Mouse (Mus musculus) liver, embryonic 14.5 days (tissue): ENCODE data around the gene Kank4. TPM values are rescaled to one million over a fixed set of nuclear protein-coding genes. Genes with fewer than 3 reads are reported as not detected.

ENCODE experiments used
- ATAC-seq: fragments of 200-750 bp; cut with Nextera tagmentation; 2 replicates; pipeline ENCODE4 v1.8.0; 2017; ENCODE audit warnings: moderate number of reproducible peaks, mild to moderate bottlenecking, moderate library complexity; ENCODE audit not compliant: insufficient read depth
- DNase-seq, 3 experiments: peaks; one replicate each; pipeline ENCODE4 v3.0.0-alpha.2; 2012 to 2013; ENCODE audit warnings: low read depth in 3 of 3, low spot score in 3 of 3
- H3K27ac ChIP-seq: fragments of 300-500 bp; sonication (generic); 2 replicates; pipeline ENCODE4 v1.5.1; 2014; ENCODE audit warnings: moderate library complexity, mild to moderate bottlenecking, control low read depth, inconsistent platforms
- H3K27me3 ChIP-seq: fragments of 300-500 bp; sonication (generic); 2 replicates; pipeline ENCODE4 v1.6.1; 2014; ENCODE audit warnings: mild to moderate bottlenecking, low read length, moderate library complexity; ENCODE audit not compliant: control insufficient read depth, insufficient read depth
- H3K36me3 ChIP-seq: fragments of 300-500 bp; sonication (generic); replicated peaks from 2 replicates; pipeline ENCODE4 v1.6.1; 2014; ENCODE audit warnings: low read depth; ENCODE audit not compliant: control insufficient read depth, insufficient read depth
- H3K4me1 ChIP-seq, 2 experiments: fragments of 200-500 bp in 1 of 2; fragments of 300-500 bp in 1 of 2; sonication (generic) in 1 of 2; replicated peaks; 2 replicates each; pipeline ENCODE4 v1.6.1; 2012 to 2014; ENCODE audit warnings: antibody characterized with exemption in 1 of 2, inconsistent platforms in 1 of 2, low read length in 1 of 2; ENCODE audit not compliant: control insufficient read depth in 2 of 2, insufficient read depth in 2 of 2
- H3K4me2 ChIP-seq: fragments of 300-500 bp; sonication (generic); 2 replicates; pipeline ENCODE4 v1.6.1; 2014; ENCODE audit warnings: low read depth, mild to moderate bottlenecking, control low read depth, moderate library complexity
- H3K4me3 ChIP-seq, 2 experiments: fragments of 200-500 bp in 1 of 2; fragments of 300-500 bp in 1 of 2; sonication (generic) in 1 of 2; 2 replicates each; pipeline ENCODE4 v1.5.1; 2012 to 2014; ENCODE audit warnings: low read depth in 2 of 2, low read length in 2 of 2, mild to moderate bottlenecking in 2 of 2, control low read depth in 1 of 2, inconsistent platforms in 1 of 2, moderate library complexity in 1 of 2; ENCODE audit not compliant: insufficient read depth in 1 of 2
- H3K9ac ChIP-seq: fragments of 300-500 bp; sonication (generic); replicated peaks from 2 replicates; pipeline ENCODE4 v1.6.1; 2014; ENCODE audit warnings: mild to moderate bottlenecking, control low read depth, moderate library complexity
- H3K9me3 ChIP-seq: fragments of 300-500 bp; sonication (generic); 2 replicates; pipeline ENCODE4 v1.6.1; 2016; ENCODE audit warnings: low read length, mixed read lengths; ENCODE audit not compliant: control insufficient read depth
- CTCF ChIP-seq: IDR thresholded peaks from 2 replicates; pipeline ENCODE4 v1.5.1; 2016; ENCODE audit warnings: antibody characterized with exemption, low read depth, control low read depth
- EP300 ChIP-seq: IDR thresholded peaks from 2 replicates; pipeline ENCODE4 v1.6.1; 2016; ENCODE audit warnings: antibody characterized with exemption, low read depth
- WGBS: fragments of 180-500 bp; shearing (Covaris S2); extraction: QIAGEN DNeasy Blood & Tissue Kit; methylation state at CpG from one replicate; pipeline ENCODE4 v1.1.7; 2014; ENCODE audit not compliant: insufficient replicate concordance; 5-methylcytosine and 5-hydroxymethylcytosine counted together
- polyA plus RNA-seq, 2 experiments: library from polyadenylated mRNA; depleted of rRNA in 1 of 2; stranded (reverse) in 1 of 2; unstranded in 1 of 2; fragments of >200 nt; fragmentation: Nextera tagmentation in 1 of 2; extraction: Ambion mirVana in 1 of 2; gene quantifications; 2 replicates each; pipeline versions ENCODE4 v1.2.1 to v1.2.3; 2012 to 2014

Gene Kank4
- polyA plus RNA-seq, 2 experiments = 0.04 to 0.17 TPM

GRCm38 (mm10) chr4:98801775-98802174 lies 15.6 kb downstream of the Kank4 start:
- Histone ChIP-seq H3K9ac (no peak overlapping the region), H3K36me3 (no peaks in the 10 kb centered on the region), H3K9me3 (no peaks in the 10 kb centered on the region), H3K27me3 (no peaks in the 10 kb centered on the region), H3K4me3 (no peak overlapping the region), H3K4me1 (no peaks in the 10 kb centered on the region), H3K4me2 (no peak overlapping the region), H3K27ac (no peak overlapping the region)
- DNase-seq (no peak), ATAC-seq (no peak)
- TF ChIP-seq CTCF (no peak), EP300 (no peak)
- WGBS = 64% methylated on average over 11 of the region's 11 CpGs

- no peak for DNase-seq
These were observed 16.5 kb downstream of the Kank4 start for GRCm38 (mm10) chr4:98800824-98801223.

GRCm38 (mm10) chr4:98796591-98797341 lies 20.6 kb downstream of the Kank4 start:
- Histone ChIP-seq H3K9me3 (no peaks in the 10 kb centered on the region), H3K4me1 (no peaks in the 10 kb centered on the region), H3K4me2 (no peak overlapping the region), H3K9ac (no peak overlapping the region), H3K4me3 (no peak overlapping the region), H3K27ac (no peak overlapping the region), H3K27me3 (no peaks in the 10 kb centered on the region), H3K36me3 (no peaks in the 10 kb centered on the region)
- no peak for DNase-seq
- WGBS = 67% methylated on average over 11 of the region's 11 CpGs
- TF ChIP-seq EP300 = no peak
- no peak for TF ChIP-seq CTCF
- ATAC-seq = no peak

More at GRCm38 (mm10) chr4:98800824-98801223, 16.5 kb downstream of the Kank4 start:
- no peak for TF ChIP-seq EP300
- TF ChIP-seq CTCF = no peak
- H3K9ac ChIP-seq = no peak overlapping the region
- H3K36me3 ChIP-seq = no peaks in the 10 kb centered on the region
- no peaks in the 10 kb centered on the region for H3K4me1 ChIP-seq
- 65% methylated on average over 8 of the region's 8 CpGs for WGBS
- no peaks in the 10 kb centered on the region for H3K9me3 ChIP-seq
- no peak overlapping the region for H3K4me3 ChIP-seq
- no peak for ATAC-seq
- no peak overlapping the region for H3K4me2 ChIP-seq
- H3K27ac ChIP-seq = no peak overlapping the region
- H3K27me3 ChIP-seq = no peaks in the 10 kb centered on the region

GRCm38 (mm10) chr4:98795241-98795640 lies 22.1 kb downstream of the Kank4 start:
- H3K4me1 ChIP-seq = peaks cover 0 to 2% of the 10 kb centered on the region in 2 experiments; a peak in 2 of 4 replicates
- H3K9ac ChIP-seq = no peak overlapping the region
- H3K36me3 ChIP-seq = no peaks in the 10 kb centered on the region
- H3K9me3 ChIP-seq = no peaks in the 10 kb centered on the region
- no peak for TF ChIP-seq CTCF
- no peak for TF ChIP-seq EP300
- no peaks in the 10 kb centered on the region for H3K27me3 ChIP-seq
- DNase-seq (no peak), ATAC-seq (no peak)
- no peak overlapping the region for H3K27ac ChIP-seq
- 51% methylated on average over 2 of the region's 2 CpGs for WGBS
- no peak overlapping the region for H3K4me2 ChIP-seq
- no peak overlapping the region for H3K4me3 ChIP-seq

- H3K9ac ChIP-seq = no peak overlapping the region
- H3K9me3 ChIP-seq = no peaks in the 10 kb centered on the region
- ATAC-seq (no peak), DNase-seq (no peak)
- no peak overlapping the region for H3K4me3 ChIP-seq
- WGBS = 84% methylated on average over 9 of the region's 9 CpGs
- H3K4me2 ChIP-seq = no peak overlapping the region
- no peaks in the 10 kb centered on the region for H3K27me3 ChIP-seq
- TF ChIP-seq CTCF (no peak), EP300 (no peak)
- H3K27ac ChIP-seq = no peak overlapping the region
- no peaks in the 10 kb centered on the region for H3K36me3 ChIP-seq
- H3K4me1 ChIP-seq = peaks cover 0 to 3% of the 10 kb centered on the region in 2 experiments; a peak in 2 of 4 replicates
These were observed 23.9 kb downstream of the Kank4 start for GRCm38 (mm10) chr4:98793486-98793885.
